ENCODE assay signal across 12 mouse cellular contexts in the genomic region with DNA sequence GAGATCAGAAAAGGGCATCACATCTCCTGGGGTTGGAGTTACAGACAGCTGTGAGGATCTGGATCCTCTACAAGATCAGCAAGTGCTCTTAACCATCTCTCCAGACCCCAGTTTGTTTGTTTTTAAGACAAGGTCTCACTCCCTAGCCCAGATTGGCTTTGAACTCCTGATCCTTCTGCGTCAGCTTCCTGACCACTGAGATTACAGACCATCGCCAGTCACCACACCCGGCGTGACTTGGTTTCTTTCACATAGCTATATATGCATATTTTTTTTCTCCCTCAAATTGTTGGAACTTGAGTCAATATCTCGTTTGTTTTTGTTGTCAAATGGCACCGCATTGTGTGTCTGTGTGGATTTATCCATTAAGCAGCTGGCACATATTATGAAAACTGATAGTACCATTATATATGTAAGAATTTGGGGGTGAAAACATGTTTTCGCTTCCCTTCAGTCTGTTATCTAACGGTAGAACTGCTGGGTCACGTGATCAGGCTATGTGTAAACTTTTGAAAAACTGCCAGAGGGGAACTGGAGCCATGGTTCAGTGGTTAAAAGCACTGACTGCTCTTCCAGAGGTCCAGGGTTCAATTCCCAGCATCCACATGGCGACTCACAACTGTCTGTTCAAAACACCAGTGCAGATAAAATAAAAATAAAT. TPM values are rescaled to one million over a fixed set of nuclear protein-coding genes. Genes with fewer than 3 reads are reported as not detected.
DNase-seq lines count a peak whose midpoint lies in the region; ATAC-seq and TF ChIP-seq lines count a peak whose summit lies in the region.
"Had no signal": no experiment of that assay in that cellular context is flagged by ENCODE, and none has a peak within 500 bp of the region (broad histone marks: within the 10 kb centered on the region; RNA-seq: fewer than 3 reads in every experiment).

No protein-coding gene starts in this region.

- TF ChIP-seq POLR2A in liver, adult 2 months (IDR thresholded peaks at IDR 0.05; ENCODE audit: extremely low read depth, insufficient read depth, low read length): no peak

- WGBS in heart, embryonic 13.5 days: 51% methylated on average over 10 of the region's 10 CpGs
- WGBS in heart, embryonic 11.5 days (ENCODE audit: insufficient replicate concordance): 57% methylated on average over 10 of the region's 10 CpGs
- 53% methylated on average over 10 of the region's 10 CpGs for WGBS in liver, adult 2 months

- no peaks in the 10 kb centered on the region for H3K27me3 ChIP-seq in heart, embryonic 13.5 days (replicated peaks)
- no peaks in the 10 kb centered on the region for H3K27me3 ChIP-seq in heart, embryonic 11.5 days (ENCODE audit: control insufficient read depth, insufficient read depth, low read length)
- H3K27me3 ChIP-seq in liver, adult 2 months (ENCODE audit: control insufficient read depth, insufficient read depth, low read length): no peaks in the 10 kb centered on the region

- H3K79me2 ChIP-seq in liver, adult 2 months (ENCODE audit: control insufficient read depth, insufficient read depth, low read length): peaks cover 6% of the 10 kb centered on the region; the same call in 1 of the 2 replicates

- H3K9ac ChIP-seq in heart, embryonic 13.5 days: no peak overlapping the region
- H3K9ac ChIP-seq in heart, embryonic 11.5 days (ENCODE audit: low read depth, low read length): no peak overlapping the region
- no peak overlapping the region for H3K9ac ChIP-seq in liver, adult 2 months (ENCODE audit: low read depth, low read length)

- 0 out of 2 replicates have a peak, but pooled peaks cover 4% of the 10 kb centered on the region for H3K4me1 ChIP-seq in heart, embryonic 13.5 days
- H3K4me1 ChIP-seq in heart, embryonic 11.5 days (ENCODE audit: control insufficient read depth, insufficient read depth, low read length): no peaks in the 10 kb centered on the region
- peaks cover 7% of the 10 kb centered on the region; the same call in 1 of the 2 replicates for H3K4me1 ChIP-seq in liver, adult 2 months (ENCODE audit: control insufficient read depth, insufficient read depth, low read length)

- intact Hi-C loops in left cerebral cortex, postnatal 10 days (cut with DNase I): no loop called here

- no peak overlapping the region for H3K4me3 ChIP-seq in heart, embryonic 13.5 days
- H3K4me3 ChIP-seq in heart, embryonic 11.5 days (ENCODE audit: low read depth, low read length): no peak overlapping the region
- no peak overlapping the region for H3K4me3 ChIP-seq in liver, adult 2 months (ENCODE audit: insufficient read depth, low read depth, low read length)
- H3K4me3 ChIP-seq: midbrain, embryonic 10.5 days had no signal

- H3K9me3 ChIP-seq in heart, embryonic 13.5 days: no peaks in the 10 kb centered on the region
- H3K9me3 ChIP-seq in heart, embryonic 11.5 days (replicated peaks; ENCODE audit: control insufficient read depth, low read length): no peaks in the 10 kb centered on the region
- H3K9me3 ChIP-seq: midbrain, embryonic 10.5 days had no signal

- no peak for TF ChIP-seq CTCF in liver, adult 2 months (IDR thresholded peaks at IDR 0.05; ENCODE audit: low read depth, low read length)

- DNase-seq in NIH3T3 (ENCODE audit: low read depth): peak; percentile 51
- peak; percentile 62 for DNase-seq in liver, adult 2 months (ENCODE audit: extremely low read depth, low read depth, low spot score)
- no peak for DNase-seq in frontal cortex, postnatal 14 days (ENCODE audit: low spot score in 2 of 2)
- DNase-seq in embryo, embryonic 10.5 days (ENCODE audit: low spot score): no peak
- no peak for DNase-seq in left cerebral cortex, postnatal 10 days (ENCODE audit: extremely low spot score in 1 of 2, low spot score in 2 of 2)
- DNase-seq: heart, adult 11 months; lung, adult 18-20 months had no signal

- no peaks in the 10 kb centered on the region for H3K36me3 ChIP-seq in heart, embryonic 13.5 days
- H3K36me3 ChIP-seq in heart, embryonic 11.5 days (ENCODE audit: control insufficient read depth, insufficient read depth, low read length): no peaks in the 10 kb centered on the region
- no peaks in the 10 kb centered on the region for H3K36me3 ChIP-seq in liver, adult 2 months (ENCODE audit: control insufficient read depth, insufficient read depth, low read length)
- H3K36me3 ChIP-seq: midbrain, embryonic 10.5 days had no signal

- peak overlapping the region; percentile 33 for H3K4me2 ChIP-seq in heart, embryonic 13.5 days
- H3K4me2 ChIP-seq in heart, embryonic 11.5 days: no peak overlapping the region

- H3K27ac ChIP-seq in heart, embryonic 13.5 days (replicated peaks): peak overlapping the region; percentile 48
- H3K27ac ChIP-seq in heart, embryonic 11.5 days (ENCODE audit: low read depth, low read length): no peak overlapping the region
- H3K27ac ChIP-seq in liver, adult 2 months (replicated peaks; ENCODE audit: insufficient read depth, low read depth, low read length): peak overlapping the region; percentile 52
- H3K27ac ChIP-seq: midbrain, embryonic 10.5 days had no signal

- no peak for ATAC-seq in heart, embryonic 13.5 days (ENCODE audit: extremely low read depth, insufficient number of reproducible peaks, low FRiP score, low TSS enrichment)
- no peak for ATAC-seq in heart, embryonic 11.5 days (replicated peaks; ENCODE audit: insufficient number of reproducible peaks, low FRiP score, low TSS enrichment)
- ATAC-seq in megakaryocyte-erythroid progenitor cell, adult 5-6 weeks (replicated peaks; ENCODE audit: low FRiP score, low TSS enrichment, poor library complexity, severe bottlenecking): peak; percentile 61

RNA-seq across cellular contexts. Expression of a gene that starts 6.8 kb away (rescaled TPM):
- polyA plus RNA-seq in heart, embryonic 13.5 days (2015; fragmentation: Nextera tagmentation; extraction: Ambion mirVana): 84.7 and 89.0 TPM in 2 replicates
- polyA plus RNA-seq in heart, embryonic 11.5 days (2014; fragmentation: Nextera tagmentation; extraction: Ambion mirVana): 106 and 121 TPM in 2 replicates
- 142 and 148 TPM in 2 replicates for total RNA-seq in liver, adult 2 months (2014; rRNA removed)
- 268 and 304 TPM in 2 replicates for polyA plus RNA-seq in liver, adult 2 months (2012; rRNA removed)
- 667 and 741 TPM in 2 replicates for total RNA-seq in megakaryocyte-erythroid progenitor cell, adult 5-6 weeks (2014; fragmentation: Nextera tagmentation)
- total RNA-seq in megakaryocyte-erythroid progenitor cell, adult 5-6 weeks (2017): 183 and 213 TPM in 2 replicates
- 10 to 100 TPM; 11.8 to 12.7 TPM for total RNA-seq in left cerebral cortex, postnatal 10 days (2021)

RNA-seq across cellular contexts. Expression of a gene that starts 7.1 kb away (rescaled TPM):
- polyA plus RNA-seq in heart, embryonic 13.5 days (2015; fragmentation: Nextera tagmentation; extraction: Ambion mirVana): 0.13 and 0.23 TPM in 2 replicates
- polyA plus RNA-seq in heart, embryonic 11.5 days (2014; fragmentation: Nextera tagmentation; extraction: Ambion mirVana): 0.23 and 0.30 TPM in 2 replicates
- total RNA-seq in liver, adult 2 months (2014; rRNA removed): under 0.01 TPM in 1 of 2 replicates, not detected in the other
- 0.06 TPM in 1 of 2 replicates, not detected in the other for polyA plus RNA-seq in liver, adult 2 months (2012; rRNA removed)
- 0.09 and 0.37 TPM in 2 replicates for total RNA-seq in megakaryocyte-erythroid progenitor cell, adult 5-6 weeks (2014; fragmentation: Nextera tagmentation)
- 0.15 TPM in 1 of 2 replicates, not detected in the other for total RNA-seq in megakaryocyte-erythroid progenitor cell, adult 5-6 weeks (2017)
- 10 to 100 TPM; 89.7 to 99.2 TPM for total RNA-seq in left cerebral cortex, postnatal 10 days (2021)
- total RNA-seq: hematopoietic stem cell, adult 5-6 weeks had no signal

RNA-seq across cellular contexts. Expression of a gene that starts 19.0 kb away (rescaled TPM):
- polyA plus RNA-seq in heart, embryonic 13.5 days (2015; fragmentation: Nextera tagmentation; extraction: Ambion mirVana): 21.1 and 23.2 TPM in 2 replicates
- polyA plus RNA-seq in heart, embryonic 11.5 days (2014; fragmentation: Nextera tagmentation; extraction: Ambion mirVana): 19.9 and 20.3 TPM in 2 replicates
- total RNA-seq in liver, adult 2 months (2014; rRNA removed): 3.5 and 4.6 TPM in 2 replicates
- 6.9 and 8.3 TPM in 2 replicates for polyA plus RNA-seq in liver, adult 2 months (2012; rRNA removed)
- 4.8 and 10.1 TPM in 2 replicates for total RNA-seq in megakaryocyte-erythroid progenitor cell, adult 5-6 weeks (2014; fragmentation: Nextera tagmentation)
- 4.3 and 12.5 TPM in 2 replicates for total RNA-seq in megakaryocyte-erythroid progenitor cell, adult 5-6 weeks (2017)
- total RNA-seq in left cerebral cortex, postnatal 10 days (2021): 1 to 10 TPM; 2.5 to 3.2 TPM

RNA-seq across cellular contexts. Expression of a gene that starts 32.1 kb away (rescaled TPM):
- polyA plus RNA-seq in heart, embryonic 13.5 days (2015; fragmentation: Nextera tagmentation; extraction: Ambion mirVana): 32.3 and 37.1 TPM in 2 replicates
- polyA plus RNA-seq in heart, embryonic 11.5 days (2014; fragmentation: Nextera tagmentation; extraction: Ambion mirVana): 37.5 and 38.8 TPM in 2 replicates
- total RNA-seq in liver, adult 2 months (2014; rRNA removed): 7.7 and 9.5 TPM in 2 replicates
- 8.8 and 11.6 TPM in 2 replicates for polyA plus RNA-seq in liver, adult 2 months (2012; rRNA removed)
- total RNA-seq in megakaryocyte-erythroid progenitor cell, adult 5-6 weeks (2014; fragmentation: Nextera tagmentation): 2.0 and 6.6 TPM in 2 replicates
- 9.7 and 11.3 TPM in 2 replicates for total RNA-seq in megakaryocyte-erythroid progenitor cell, adult 5-6 weeks (2017)
- 1 to 10 TPM; 6.0 to 7.0 TPM for total RNA-seq in left cerebral cortex, postnatal 10 days (2021)

RNA-seq across cellular contexts. Expression of a gene that starts 44.5 kb away (rescaled TPM):
- polyA plus RNA-seq in heart, embryonic 13.5 days (2015; fragmentation: Nextera tagmentation; extraction: Ambion mirVana): 2.0 and 2.1 TPM in 2 replicates
- 0.76 and 0.96 TPM in 2 replicates for polyA plus RNA-seq in heart, embryonic 11.5 days (2014; fragmentation: Nextera tagmentation; extraction: Ambion mirVana)
- total RNA-seq in liver, adult 2 months (2014; rRNA removed): 0.07 TPM in 1 of 2 replicates, not detected in the other
- polyA plus RNA-seq in liver, adult 2 months (2012; rRNA removed): 0.05 and 0.07 TPM in 2 replicates
- 0.77 and 1.9 TPM in 2 replicates for total RNA-seq in megakaryocyte-erythroid progenitor cell, adult 5-6 weeks (2014; fragmentation: Nextera tagmentation)
- 1.3 and 1.4 TPM in 2 replicates for total RNA-seq in megakaryocyte-erythroid progenitor cell, adult 5-6 weeks (2017)
- total RNA-seq in left cerebral cortex, postnatal 10 days (2021): 1 to 10 TPM; 1.4 TPM

Comparison
In these comparisons a context has a peak if more than half of its experiments do, and no peak if none do; other contexts are left out.
1. DNase-seq: peak in NIH3T3 (single experiment) and liver, adult 2 months (single experiment); none in frontal cortex, postnatal 14 days (0 of 2), embryo, embryonic 10.5 days (single experiment) and left cerebral cortex, postnatal 10 days (0 of 2).
2. RNA of a gene that starts 6.8 kb away (total RNA-seq): 183 to 741 TPM in megakaryocyte-erythroid progenitor cell, adult 5-6 weeks and 142 to 148 TPM in liver, adult 2 months; 11.8 to 12.7 TPM in left cerebral cortex, postnatal 10 days; every median in the first group is over 10 times any median in the second.
3. RNA of a gene that starts 7.1 kb away (total RNA-seq): 89.7 to 99.2 TPM in left cerebral cortex, postnatal 10 days; 0.09 to 0.37 TPM in megakaryocyte-erythroid progenitor cell, adult 5-6 weeks and under 0.01 TPM in liver, adult 2 months; every median in the first group is over 10 times any median in the second.